Mouse (Mus musculus) embryonic facial prominence, embryonic 15.5 days (tissue): ENCODE results near the gene Gm10309. TPM values are rescaled to one million over a fixed set of nuclear protein-coding genes. Genes with fewer than 3 reads are reported as not detected.

Experiments
- ATAC-seq: fragments of 200-750 bp; cut with Nextera tagmentation; 2 replicates; pipeline ENCODE4 v1.8.0; 2017; ENCODE audit warnings: low read depth, moderate TSS enrichment; ENCODE audit not compliant: insufficient number of reproducible peaks, low FRiP score, low TSS enrichment
- H3K27ac ChIP-seq: fragments of 300-500 bp; sonication (generic); replicated peaks from 2 replicates; pipeline ENCODE4 v1.5.1; 2015; ENCODE audit warnings: mild to moderate bottlenecking, inconsistent platforms
- H3K27me3 ChIP-seq: fragments of 300-500 bp; sonication (generic); 2 replicates; pipeline ENCODE4 v1.6.1; 2015; ENCODE audit warnings: inconsistent platforms
- H3K36me3 ChIP-seq: fragments of 300-500 bp; sonication (generic); 2 replicates; pipeline ENCODE4 v1.6.1; 2015; ENCODE audit warnings: mild to moderate bottlenecking, inconsistent platforms
- H3K4me1 ChIP-seq: fragments of 300-500 bp; sonication (generic); 2 replicates; pipeline ENCODE4 v1.6.1; 2015; ENCODE audit warnings: inconsistent platforms
- H3K4me2 ChIP-seq: fragments of 300-500 bp; sonication (generic); replicated peaks from 2 replicates; pipeline ENCODE4 v1.6.1; 2015; ENCODE audit warnings: mild to moderate bottlenecking, inconsistent platforms
- H3K4me3 ChIP-seq: fragments of 300-500 bp; sonication (generic); replicated peaks from 2 replicates; pipeline ENCODE4 v1.5.1; 2015; ENCODE audit warnings: mild to moderate bottlenecking, inconsistent platforms
- H3K9ac ChIP-seq: fragments of 300-500 bp; sonication (generic); 2 replicates; pipeline ENCODE4 v1.6.1; 2015; ENCODE audit warnings: inconsistent platforms
- H3K9me3 ChIP-seq: fragments of 300-500 bp; sonication (generic); replicated peaks from 2 replicates; pipeline ENCODE4 v1.6.1; 2016; ENCODE audit warnings: inconsistent platforms
- WGBS: fragments of 180-500 bp; shearing (Covaris S2); methylation state at CpG from one replicate; pipeline ENCODE4 v1.1.7; 2015; 5-methylcytosine and 5-hydroxymethylcytosine counted together
- polyA plus RNA-seq: library from polyadenylated mRNA; unstranded; fragments of >200 nt; fragmentation: Nextera tagmentation; extraction: Ambion mirVana; gene quantifications from 2 replicates; pipeline ENCODE4 v1.2.1, GENCODE M21; 2015

The Gm10309 gene
- polyA plus RNA-seq, 1 experiment from 2014 or later, result 0.36 TPM

DNA sequence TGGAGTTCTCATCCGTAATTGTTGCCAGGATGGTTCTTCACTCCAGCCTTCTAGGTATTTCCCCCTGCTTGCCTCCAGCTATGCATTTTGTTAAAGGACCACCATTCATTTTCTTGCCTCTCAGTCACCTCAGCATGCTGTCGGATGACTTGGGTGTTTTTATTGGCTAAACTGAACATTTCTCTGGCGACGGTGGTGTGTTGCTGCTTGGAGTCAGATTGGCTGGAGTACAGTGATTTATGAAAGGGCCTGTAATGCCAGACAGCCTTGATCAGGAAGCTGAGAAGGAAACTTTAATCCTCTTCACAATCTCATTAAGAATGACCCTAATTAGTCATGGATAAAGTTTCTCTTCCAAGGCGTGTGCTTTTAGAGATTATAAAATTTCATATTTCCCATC is 4.8 kb upstream of the Gm10309 start:
- no peak; the same call in 1 of the 2 replicates for ATAC-seq
- 45% methylated on average over 5 of the region's 5 CpGs for WGBS
- 0 out of 2 replicates have a peak overlapping the region, but pooled peaks have one; percentile 18 for H3K27ac ChIP-seq

DNA sequence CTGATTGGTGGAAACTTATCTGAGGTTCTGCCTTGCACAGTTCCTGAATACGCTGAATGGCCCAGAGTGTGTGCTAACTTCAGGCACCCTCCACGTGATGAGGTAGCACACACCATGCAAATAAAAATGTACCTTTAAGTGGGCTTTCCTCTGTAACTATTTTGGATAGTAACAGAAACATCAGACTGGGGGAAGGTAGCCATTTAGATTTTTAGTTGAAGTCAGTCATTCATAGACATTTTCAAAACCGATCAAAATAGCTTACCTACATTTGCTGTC is 3.1 kb upstream of the Gm10309 start:
- no peak overlapping the region for H3K27ac ChIP-seq
- no peaks in the 10 kb centered on the region for H3K36me3 ChIP-seq
- H3K4me3 ChIP-seq, result no peak overlapping the region
- no peak overlapping the region for H3K4me2 ChIP-seq
- H3K9ac ChIP-seq, result no peak overlapping the region
- no peaks in the 10 kb centered on the region for H3K27me3 ChIP-seq
- peaks cover 12% of the 10 kb centered on the region; the same call in 1 of the 2 replicates for H3K4me1 ChIP-seq
- no peak for ATAC-seq
- WGBS, result 90% methylated on average over 3 of the region's 3 CpGs
- H3K9me3 ChIP-seq, result no peaks in the 10 kb centered on the region

More for the DNA sequence above, 4.8 kb upstream of the Gm10309 start:
- H3K9ac ChIP-seq, result no peak overlapping the region
- peaks cover 13% of the 10 kb centered on the region; the same call in 1 of the 2 replicates for H3K4me1 ChIP-seq
- H3K4me3 ChIP-seq, result no peak overlapping the region
- H3K36me3 ChIP-seq, result no peaks in the 10 kb centered on the region
- H3K4me2 ChIP-seq, result no peak overlapping the region
- H3K9me3 ChIP-seq, result no peaks in the 10 kb centered on the region
- no peaks in the 10 kb centered on the region for H3K27me3 ChIP-seq

DNA sequence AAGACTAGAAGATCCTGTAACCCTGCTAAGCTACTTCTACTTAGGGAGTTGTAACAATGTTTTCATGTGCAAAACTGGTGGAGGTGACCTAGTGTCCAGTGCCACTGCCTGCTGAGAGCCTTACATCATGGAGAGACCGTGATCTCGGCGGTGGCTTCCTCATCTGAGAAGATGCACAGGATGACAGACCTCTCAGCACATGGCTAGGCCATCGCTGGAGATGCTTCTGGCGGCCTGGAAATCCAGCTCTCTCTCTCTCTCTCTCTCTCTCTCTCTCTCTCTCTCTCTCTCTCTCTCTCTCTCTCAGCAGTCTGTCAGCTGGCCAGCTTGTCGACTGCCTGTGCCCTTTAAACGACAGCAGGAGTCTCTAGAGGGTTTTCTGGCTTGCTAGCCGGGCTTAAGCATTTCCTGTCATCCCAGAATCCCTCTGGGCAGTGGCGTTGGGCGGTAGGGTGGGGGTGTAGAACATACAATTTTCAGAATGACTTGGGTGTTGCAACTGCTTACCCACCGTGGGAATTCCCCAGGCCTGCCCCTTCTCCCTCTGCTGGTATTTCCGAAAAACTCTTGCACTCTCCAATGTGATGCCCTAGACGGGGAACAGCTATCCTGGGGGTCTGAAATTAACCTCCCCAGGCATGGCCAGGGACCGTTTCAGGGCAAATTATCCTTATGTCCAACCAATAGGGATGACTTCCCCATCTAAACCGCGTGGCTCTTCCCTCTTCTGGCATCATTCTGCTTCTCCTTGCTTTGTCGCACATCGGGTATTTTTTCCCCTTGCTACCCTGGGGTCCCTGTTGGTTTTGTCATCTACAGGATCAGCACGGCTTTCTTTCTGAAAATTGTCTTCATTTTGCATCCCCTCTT is 2.5 kb upstream of the Gm10309 start:
- no peak overlapping the region for H3K4me2 ChIP-seq
- H3K4me3 ChIP-seq, result no peak overlapping the region
- H3K27ac ChIP-seq, result peak overlapping the region; percentile 79; the same call in 1 of the 2 replicates
- no peaks in the 10 kb centered on the region for H3K9me3 ChIP-seq
- 59% methylated on average over 19 of the region's 19 CpGs for WGBS
- peaks cover 11% of the 10 kb centered on the region; the same call in 1 of the 2 replicates for H3K4me1 ChIP-seq
- H3K9ac ChIP-seq, result no peak overlapping the region
- ATAC-seq, result no peak
- H3K36me3 ChIP-seq, result no peaks in the 10 kb centered on the region
- no peaks in the 10 kb centered on the region for H3K27me3 ChIP-seq

DNA sequence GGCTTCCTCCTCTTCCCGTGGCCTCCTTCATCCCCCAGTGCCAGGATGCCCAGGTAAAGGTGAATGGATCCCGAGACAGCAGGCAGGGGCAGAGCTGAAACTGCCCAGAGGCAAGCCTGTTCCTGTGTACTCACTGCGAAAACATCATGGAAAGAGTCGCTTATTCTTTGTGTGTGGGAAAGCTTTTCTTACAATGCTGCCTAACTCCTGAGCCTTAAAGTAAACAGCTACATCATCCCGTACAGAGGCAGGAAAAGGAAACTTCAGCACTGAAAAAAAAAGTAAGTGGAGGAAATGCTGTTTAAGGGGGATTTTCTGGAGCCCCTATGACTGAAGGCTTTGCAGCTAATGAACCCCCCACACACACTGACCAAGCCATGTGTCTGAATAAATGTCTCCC is 1.8 kb upstream of the Gm10309 start:
- Histone ChIP-seq H3K36me3 (no peaks in the 10 kb centered on the region), H3K27ac (peak overlapping the region; percentile 79), H3K27me3 (no peaks in the 10 kb centered on the region), H3K4me2 (no peak overlapping the region), H3K9ac (no peak overlapping the region), H3K4me3 (no peak overlapping the region), H3K9me3 (no peaks in the 10 kb centered on the region), H3K4me1 (peaks cover 11% of the 10 kb centered on the region; the same call in 1 of the 2 replicates)
- 54% methylated on average over 5 of the region's 5 CpGs for WGBS
- ATAC-seq, result no peak

DNA sequence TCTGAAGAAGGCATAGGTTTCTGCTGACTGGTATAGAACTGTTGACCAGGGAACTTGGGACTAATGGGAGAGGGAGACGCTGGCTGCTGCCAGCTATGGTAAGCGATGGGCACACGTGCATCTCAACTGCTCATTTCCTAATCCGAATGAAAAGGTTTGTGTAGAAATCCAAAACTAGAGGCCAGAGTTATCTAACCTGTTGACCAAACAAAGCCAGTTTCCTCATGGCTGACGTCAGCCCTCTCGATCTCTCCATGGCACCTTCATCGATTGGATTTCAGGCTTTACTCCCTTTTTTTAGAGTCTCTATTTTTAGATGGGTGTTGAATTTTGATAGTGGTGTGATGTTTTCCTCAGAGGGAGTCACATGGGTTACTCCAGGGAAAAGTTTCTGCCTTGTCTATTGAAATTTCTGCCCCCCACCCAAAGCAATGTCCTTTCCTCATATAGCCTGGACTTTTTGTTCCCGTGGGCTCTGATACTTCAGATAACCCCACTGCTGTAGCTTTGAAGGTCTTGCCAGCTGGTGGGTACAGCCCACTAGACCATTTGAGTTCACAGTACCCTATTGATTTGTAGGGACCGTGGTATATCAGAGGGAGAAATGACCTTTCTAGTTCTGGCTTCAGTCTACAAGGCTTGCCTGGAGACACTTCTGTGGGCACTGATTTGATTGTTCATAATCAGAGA is 1.7 kb downstream of the Gm10309 start:
- H3K4me1 ChIP-seq, result peaks cover 29% of the 10 kb centered on the region
- no peaks in the 10 kb centered on the region for H3K27me3 ChIP-seq
- no peak overlapping the region for H3K9ac ChIP-seq
- no peak overlapping the region for H3K27ac ChIP-seq
- H3K4me3 ChIP-seq, result no peak overlapping the region
- H3K9me3 ChIP-seq, result no peaks in the 10 kb centered on the region
- H3K4me2 ChIP-seq, result no peak overlapping the region
- no peak for ATAC-seq
- no peaks in the 10 kb centered on the region for H3K36me3 ChIP-seq
- WGBS, result 95% methylated on average over 9 of the region's 9 CpGs

DNA sequence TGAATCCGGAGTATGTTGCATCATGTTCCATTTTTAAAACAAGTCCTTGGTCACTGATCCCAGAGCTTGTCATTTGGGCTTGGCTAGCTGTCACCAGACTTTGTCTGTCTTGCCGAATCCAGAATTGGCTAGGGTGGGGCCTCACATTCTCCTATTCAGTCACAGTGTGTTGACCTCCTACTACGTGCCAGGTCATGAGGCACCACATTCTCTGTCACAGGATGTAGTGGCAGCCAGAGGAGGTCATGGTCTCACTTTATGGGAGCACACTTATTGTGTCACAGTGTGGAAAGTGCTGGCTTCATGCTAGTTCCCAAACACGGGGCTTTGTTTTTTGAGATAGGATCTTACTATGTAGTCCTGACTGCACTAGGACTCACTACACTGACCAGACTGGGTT is 3.6 kb downstream of the Gm10309 start:
- Histone ChIP-seq H3K36me3 (no peaks in the 10 kb centered on the region), H3K4me1 (peaks cover 26% of the 10 kb centered on the region), H3K4me2 (no peak overlapping the region), H3K27ac (no peak overlapping the region), H3K4me3 (no peak overlapping the region), H3K27me3 (no peaks in the 10 kb centered on the region), H3K9ac (no peak overlapping the region), H3K9me3 (no peaks in the 10 kb centered on the region)
- ATAC-seq, result no peak
- 89% methylated on average over 4 of the region's 4 CpGs for WGBS

DNA sequence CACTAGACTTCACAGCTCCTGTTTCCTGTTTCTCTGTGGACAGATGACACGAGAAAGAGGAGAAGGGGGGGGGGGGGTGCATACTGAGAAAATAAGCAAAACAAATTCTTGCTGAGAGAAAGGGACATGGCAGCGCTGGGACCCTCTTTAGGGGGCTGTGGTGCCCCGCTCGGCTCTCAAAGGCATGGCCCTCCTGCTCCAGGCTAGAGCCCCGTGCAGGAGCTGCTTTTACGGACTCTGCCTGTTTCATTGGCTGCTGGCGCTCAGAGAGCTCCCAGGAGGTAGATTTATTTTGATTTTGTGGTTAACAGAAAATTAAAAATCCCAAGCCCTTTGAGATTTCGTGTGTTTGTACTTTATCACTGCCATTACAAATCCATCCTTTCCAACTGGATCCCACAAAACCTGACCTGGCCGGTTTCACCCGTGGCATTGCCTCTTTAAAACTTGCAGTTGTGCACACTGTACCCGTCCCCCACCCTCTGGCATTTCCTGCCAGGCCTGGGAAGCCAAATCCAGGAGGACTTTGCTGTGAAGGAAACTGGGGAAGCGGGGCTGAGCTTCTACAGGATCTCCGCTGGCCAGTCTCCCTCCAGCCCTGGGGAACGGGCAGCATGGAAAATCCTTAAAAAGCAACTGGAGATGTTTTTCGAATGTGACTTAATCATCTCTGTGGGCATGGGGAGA is 5.5 kb downstream of the Gm10309 start:
- Histone ChIP-seq H3K4me3 (no peak overlapping the region), H3K9ac (no peak overlapping the region), H3K4me1 (peaks cover 25% of the 10 kb centered on the region), H3K27ac (peak overlapping the region; percentile 80), H3K9me3 (no peaks in the 10 kb centered on the region), H3K27me3 (no peaks in the 10 kb centered on the region), H3K4me2 (no peak overlapping the region), H3K36me3 (no peaks in the 10 kb centered on the region)
- peak; percentile 67; the same call in 1 of the 2 replicates for ATAC-seq
- WGBS, result 23% methylated on average over 15 of the region's 15 CpGs

DNA sequence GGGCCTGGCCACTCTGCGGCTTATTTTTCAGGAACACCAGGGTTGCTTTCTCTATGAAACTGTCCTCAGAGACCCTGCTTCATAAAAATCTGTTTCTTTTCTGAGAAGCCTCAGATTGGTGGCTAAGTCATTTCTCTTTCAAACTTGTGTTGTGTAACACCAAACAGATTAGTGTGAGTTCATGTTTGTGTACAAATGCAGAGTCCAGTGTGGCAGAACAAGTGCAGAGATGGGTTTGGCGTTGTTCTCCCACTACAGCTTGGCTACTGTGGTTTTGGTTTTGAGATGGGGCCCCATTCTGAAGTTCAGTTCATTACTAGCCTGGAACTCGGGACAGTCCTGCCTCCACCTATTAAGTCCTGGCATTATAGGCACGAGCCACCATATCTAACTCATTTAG is 7.7 kb downstream of the Gm10309 start:
- Histone ChIP-seq H3K4me2 (no peak overlapping the region), H3K36me3 (no peaks in the 10 kb centered on the region), H3K9ac (no peak overlapping the region), H3K9me3 (no peaks in the 10 kb centered on the region), H3K4me3 (no peak overlapping the region), H3K4me1 (peaks cover 25% of the 10 kb centered on the region), H3K27me3 (no peaks in the 10 kb centered on the region), H3K27ac (no peak overlapping the region)
- 67% methylated on average over 4 of the region's 4 CpGs for WGBS
- ATAC-seq, result no peak

DNA sequence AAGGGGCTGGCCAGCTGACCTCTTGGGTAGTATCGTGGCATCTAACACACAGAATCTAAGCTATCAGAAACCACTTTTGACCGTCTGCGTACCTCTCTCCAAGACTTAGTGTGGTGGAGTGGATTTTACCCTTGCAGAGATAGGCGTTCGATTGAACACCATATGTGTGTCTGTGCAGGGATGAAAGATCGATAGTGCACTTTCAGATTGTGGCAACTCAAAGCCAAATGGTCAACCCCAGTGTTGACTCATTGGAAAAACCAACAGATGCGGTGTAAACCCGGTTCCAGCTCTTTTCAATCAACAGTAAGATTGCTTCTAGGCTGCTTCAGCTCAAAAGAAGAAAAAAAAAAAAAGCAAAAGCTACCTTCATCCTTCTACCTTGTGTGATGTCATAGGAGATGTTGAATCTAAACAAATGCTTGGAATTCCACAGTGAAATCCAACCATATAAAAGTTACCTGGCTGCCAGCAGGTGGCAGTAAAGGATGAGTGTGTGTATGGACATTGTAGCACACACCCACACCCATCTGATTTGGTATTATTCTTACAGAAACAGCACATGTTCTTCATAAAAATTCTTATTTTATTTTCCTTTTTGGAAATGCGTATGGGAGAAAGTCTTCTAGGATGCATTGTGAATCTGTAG is 8.8 kb downstream of the Gm10309 start:
- no peaks in the 10 kb centered on the region for H3K27me3 ChIP-seq
- ATAC-seq, result no peak; the same call in 1 of the 2 replicates
- 84% methylated on average over 9 of the region's 9 CpGs for WGBS

DNA sequence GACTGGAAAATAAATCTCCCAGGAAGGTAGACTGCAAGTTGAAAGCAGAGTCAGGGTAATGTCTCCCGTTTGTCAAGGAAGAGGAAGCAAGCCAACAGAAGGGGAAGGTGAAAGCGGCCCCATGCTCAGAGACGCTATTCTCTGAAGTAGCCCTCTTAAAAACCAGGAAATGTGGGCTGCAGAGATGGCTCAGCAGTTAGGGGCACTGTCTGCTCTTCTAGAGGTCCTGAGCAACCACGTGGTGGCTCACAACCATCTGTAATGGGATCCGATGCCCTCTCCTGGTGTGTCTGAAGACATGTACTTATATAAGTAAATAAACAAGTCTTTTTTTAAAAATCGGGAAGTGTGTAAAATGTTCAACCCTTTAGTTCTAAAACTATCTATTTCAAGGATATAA is 10.1 kb downstream of the Gm10309 start:
- no peaks in the 10 kb centered on the region for H3K9me3 ChIP-seq
- no peak for ATAC-seq
- peaks cover 19% of the 10 kb centered on the region for H3K4me1 ChIP-seq
- no peak overlapping the region for H3K4me2 ChIP-seq
- no peak overlapping the region for H3K4me3 ChIP-seq
- no peak overlapping the region for H3K27ac ChIP-seq
- H3K36me3 ChIP-seq, result no peaks in the 10 kb centered on the region
- no peak overlapping the region for H3K9ac ChIP-seq
- WGBS, result 69% methylated on average over 6 of the region's 6 CpGs
- H3K27me3 ChIP-seq, result no peaks in the 10 kb centered on the region

More for the DNA sequence above, 8.8 kb downstream of the Gm10309 start:
- Histone ChIP-seq H3K4me1 (peaks cover 25% of the 10 kb centered on the region), H3K36me3 (no peaks in the 10 kb centered on the region), H3K4me2 (no peak overlapping the region), H3K9me3 (no peaks in the 10 kb centered on the region), H3K9ac (no peak overlapping the region), H3K27ac (no peak overlapping the region), H3K4me3 (no peak overlapping the region)

DNA sequence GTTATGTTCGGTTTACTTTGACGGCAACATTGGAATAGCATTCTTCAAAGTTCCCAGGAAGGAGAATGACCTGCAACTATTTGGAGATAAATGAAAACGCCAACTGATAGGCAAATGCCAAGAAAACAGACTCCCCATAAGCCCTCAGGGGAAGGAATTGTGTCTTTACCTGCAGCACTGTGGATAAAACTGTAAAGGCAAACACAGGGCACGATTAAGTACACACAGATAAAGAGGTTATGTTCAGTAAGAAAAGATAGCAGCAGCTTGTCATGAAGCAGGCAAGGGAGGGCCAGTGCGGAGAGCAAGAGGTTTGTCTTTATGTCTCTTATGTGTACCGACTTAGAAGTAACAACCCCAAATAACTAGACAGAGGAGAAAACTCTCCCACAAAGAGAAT is 10.5 kb downstream of the Gm10309 start:
- H3K36me3 ChIP-seq, result no peaks in the 10 kb centered on the region
- H3K27ac ChIP-seq, result no peak overlapping the region; the same call in 1 of the 2 replicates
- H3K27me3 ChIP-seq, result no peaks in the 10 kb centered on the region
- no peak overlapping the region for H3K4me2 ChIP-seq
- H3K9ac ChIP-seq, result no peak overlapping the region
- H3K4me1 ChIP-seq, result peaks cover 15% of the 10 kb centered on the region
- H3K4me3 ChIP-seq, result no peak overlapping the region
- H3K9me3 ChIP-seq, result no peaks in the 10 kb centered on the region
- no peak for ATAC-seq
- WGBS, result 72% methylated on average over 6 of the region's 6 CpGs
